Mouse (Mus musculus) MEL (cell line): ENCODE measurements around the gene Blm. TPM values are rescaled to one million over a fixed set of nuclear protein-coding genes. Genes with fewer than 3 reads are reported as not detected.
A peak's percentile ranks its signal among the peaks of the same experiment; 100 is the strongest.

ENCODE experiments used
- DNase-seq: peaks from one replicate; pipeline ENCODE4 v3.0.0; 2011; ENCODE audit warnings: low read depth, low spot score
- H3K27ac ChIP-seq: 2 replicates; pipeline ENCODE4 v1.5.1; 2012; ENCODE audit warnings: low read depth, mild to moderate bottlenecking, control low read depth, low read length, moderate library complexity; ENCODE audit not compliant: control insufficient read depth
- H3K27me3 ChIP-seq, 2 experiments: fragments of 150-350 bp in 1 of 2; sonication (generic) in 1 of 2; 2 replicates each; pipeline ENCODE4 v1.6.1; 2012; ENCODE audit warnings: low read length in 2 of 2, mild to moderate bottlenecking in 2 of 2, improper control_type of control experiment in 1 of 2, moderate library complexity in 1 of 2; ENCODE audit not compliant: insufficient read depth in 2 of 2, control insufficient read depth in 1 of 2
- H3K36me3 ChIP-seq, 2 experiments: 2 replicates each; pipeline ENCODE4 v1.6.1; 2012 to 2014; ENCODE audit warnings: low read length in 2 of 2, improper control_type of control experiment in 1 of 2, inconsistent platforms in 1 of 2, mild to moderate bottlenecking in 1 of 2; ENCODE audit not compliant: insufficient read depth in 2 of 2, control insufficient read depth in 1 of 2
- H3K4me1 ChIP-seq, 2 experiments: fragments of 150-350 bp in 1 of 2; sonication (generic) in 1 of 2; 2 replicates each; pipeline ENCODE4 v1.6.1; 2012; ENCODE audit warnings: low read length in 2 of 2, improper control_type of control experiment in 1 of 2, mild to moderate bottlenecking in 1 of 2; ENCODE audit not compliant: insufficient read depth in 2 of 2, control insufficient read depth in 1 of 2
- H3K4me3 ChIP-seq, 2 experiments: fragments of 150-350 bp in 1 of 2; sonication (generic) in 1 of 2; 2 replicates each; pipeline ENCODE4 v1.5.1; 2012; ENCODE audit warnings: low read depth in 2 of 2, low read length in 2 of 2, mild to moderate bottlenecking in 2 of 2, moderate library complexity in 2 of 2, control low read depth in 1 of 2, improper control_type of control experiment in 1 of 2; ENCODE audit not compliant: control insufficient read depth in 1 of 2, insufficient read depth in 1 of 2
- H3K79me2 ChIP-seq: 2 replicates; pipeline ENCODE4 v1.6.1; 2012; ENCODE audit warnings: mild to moderate bottlenecking, low read length, moderate library complexity; ENCODE audit not compliant: control insufficient read depth, poor library complexity, insufficient read depth
- H3K9ac ChIP-seq: 2 replicates; pipeline ENCODE4 v1.6.1; 2012; ENCODE audit warnings: low read depth, mild to moderate bottlenecking, control low read depth, low read length, moderate library complexity; ENCODE audit not compliant: control insufficient read depth, poor library complexity, severe bottlenecking
- H3K9me3 ChIP-seq: fragments of 150-350 bp; sonication (generic); replicated peaks from 2 replicates; pipeline ENCODE4 v1.6.1; 2012; ENCODE audit warnings: mild to moderate bottlenecking, low read length, improper control_type of control experiment, moderate library complexity; ENCODE audit not compliant: insufficient read depth
- BHLHE40 ChIP-seq: IDR thresholded peaks from 2 replicates; pipeline ENCODE4 v1.6.1; 2012; ENCODE audit warnings: low read depth, mild to moderate bottlenecking, inconsistent platforms, low read length, improper control_type of control experiment, borderline replicate concordance
- CTCF ChIP-seq, 3 experiments: IDR thresholded peaks in 2 of 3; conservative IDR thresholded peaks in 1 of 3; 2 replicates each; pipeline ENCODE4 v1.5.1; 2011 to 2012; ENCODE audit warnings: low read length in 3 of 3, low read depth in 2 of 3, mild to moderate bottlenecking in 2 of 3, improper control_type of control experiment in 1 of 3, inconsistent platforms in 1 of 3, mixed read lengths in 1 of 3, moderate library complexity in 1 of 3; ENCODE audit not compliant: control insufficient read depth in 1 of 3, insufficient read depth in 1 of 3, poor library complexity in 1 of 3, severe bottlenecking in 1 of 3
- E2F4 ChIP-seq: IDR thresholded peaks from 2 replicates; pipeline ENCODE4 v1.6.1; 2011; ENCODE audit warnings: low read depth, low read length, improper control_type of control experiment, borderline replicate concordance
- ELF1 ChIP-seq: IDR thresholded peaks from 2 replicates; pipeline ENCODE4 v1.6.1; 2014; ENCODE audit warnings: low read depth, mild to moderate bottlenecking, inconsistent platforms, low read length, improper control_type of control experiment, moderate library complexity
- GATA1 ChIP-seq: IDR thresholded peaks from 2 replicates; pipeline ENCODE4 v1.6.1; 2011; ENCODE audit warnings: low read depth, low read length, improper control_type of control experiment
- HCFC1 ChIP-seq: IDR thresholded peaks from 2 replicates; pipeline ENCODE4 v1.6.1; 2012; ENCODE audit warnings: low read depth, mild to moderate bottlenecking, inconsistent platforms, low read length, improper control_type of control experiment, moderate library complexity
- JUND ChIP-seq: IDR thresholded peaks from 2 replicates; pipeline ENCODE4 v1.6.1; 2011; ENCODE audit warnings: low read depth, mild to moderate bottlenecking, improper control_type of control experiment, low read length
- MAFK ChIP-seq: IDR thresholded peaks from 2 replicates; pipeline ENCODE4 v1.6.1; 2011; ENCODE audit warnings: low read depth, mild to moderate bottlenecking, low read length, improper control_type of control experiment, borderline replicate concordance
- MAX ChIP-seq: IDR thresholded peaks from 2 replicates; pipeline ENCODE4 v1.6.1; 2011; ENCODE audit warnings: low read length, improper control_type of control experiment
- MAZ ChIP-seq: IDR thresholded peaks from 2 replicates; pipeline ENCODE4 v1.6.1; 2012; ENCODE audit warnings: low read depth, mild to moderate bottlenecking, inconsistent platforms, low read length, improper control_type of control experiment
- MEF2A ChIP-seq: IDR thresholded peaks from 2 replicates; pipeline ENCODE4 v1.6.1; 2014; ENCODE audit warnings: low read depth, mild to moderate bottlenecking, inconsistent platforms, low read length, improper control_type of control experiment; ENCODE audit not compliant: poor library complexity, insufficient replicate concordance, severe bottlenecking; ENCODE audit errors: extremely low read depth
- MYB ChIP-seq: IDR thresholded peaks from 2 replicates; pipeline ENCODE4 v1.6.1; 2011; ENCODE audit warnings: mild to moderate bottlenecking, low read depth, low read length, improper control_type of control experiment
- MYC ChIP-seq: IDR thresholded peaks from 2 replicates; pipeline ENCODE4 v1.6.1; 2011; ENCODE audit warnings: low read depth, mild to moderate bottlenecking, low read length, improper control_type of control experiment, moderate library complexity
- NELFE ChIP-seq: IDR thresholded peaks from 2 replicates; pipeline ENCODE4 v1.6.1; 2011; ENCODE audit warnings: low read depth, low read length, improper control_type of control experiment
- NRF1 ChIP-seq: IDR thresholded peaks from 2 replicates; pipeline ENCODE4 v1.6.1; 2014; ENCODE audit warnings: low read depth, mild to moderate bottlenecking, inconsistent platforms, low read length, improper control_type of control experiment, moderate library complexity; ENCODE audit not compliant: poor library complexity, insufficient read depth, severe bottlenecking
- POLR2AphosphoS2 ChIP-seq: IDR thresholded peaks from 2 replicates; pipeline ENCODE4 v1.6.1; 2011; ENCODE audit warnings: low read length, improper control_type of control experiment
- POLR2AphosphoS5 ChIP-seq: IDR thresholded peaks from 2 replicates; pipeline ENCODE4 v1.6.1; 2012; ENCODE audit warnings: low read depth, borderline replicate concordance, mild to moderate bottlenecking, inconsistent platforms, low read length, moderate library complexity, mixed read lengths
- RAD21 ChIP-seq: IDR thresholded peaks from 2 replicates; pipeline ENCODE4 v1.6.1; 2011; ENCODE audit warnings: mild to moderate bottlenecking, low read depth, low read length, improper control_type of control experiment
- RCOR1 ChIP-seq: IDR thresholded peaks from 2 replicates; pipeline ENCODE4 v1.6.1; 2012; ENCODE audit warnings: low read depth, mild to moderate bottlenecking, inconsistent platforms, low read length, improper control_type of control experiment
- SIN3A ChIP-seq: IDR thresholded peaks from 2 replicates; pipeline ENCODE4 v1.6.1; 2012; ENCODE audit warnings: low read length, improper control_type of control experiment, inconsistent platforms
- TAL1 ChIP-seq: IDR thresholded peaks from 2 replicates; pipeline ENCODE4 v1.6.1; 2012; ENCODE audit warnings: mild to moderate bottlenecking, inconsistent platforms, low read length, moderate library complexity, mixed read lengths
- TBP ChIP-seq: IDR thresholded peaks from 2 replicates; pipeline ENCODE4 v1.8.0; 2011; ENCODE audit warnings: low read depth, low read length, improper control_type of control experiment
- TCF12 ChIP-seq: IDR thresholded peaks from 2 replicates; pipeline ENCODE4 v1.6.1; 2014; ENCODE audit warnings: low read depth, mild to moderate bottlenecking, inconsistent platforms, low read length, improper control_type of control experiment, moderate library complexity
- UBTF ChIP-seq: IDR thresholded peaks from 2 replicates; pipeline ENCODE4 v1.6.1; 2012; ENCODE audit warnings: low read depth, mild to moderate bottlenecking, inconsistent platforms, low read length, improper control_type of control experiment, moderate library complexity, borderline replicate concordance; ENCODE audit not compliant: insufficient read depth
- USF1 ChIP-seq: IDR thresholded peaks from 2 replicates; pipeline ENCODE4 v1.6.1; 2014; ENCODE audit warnings: low read depth, mild to moderate bottlenecking, inconsistent platforms, low read length, improper control_type of control experiment, moderate library complexity
- USF2 ChIP-seq, 2 experiments: IDR thresholded peaks; 2 replicates each; pipeline ENCODE4 v1.6.1; 2011 to 2012; ENCODE audit warnings: improper control_type of control experiment in 2 of 2, low read length in 2 of 2, borderline replicate concordance in 1 of 2, inconsistent platforms in 1 of 2, low read depth in 1 of 2, mild to moderate bottlenecking in 1 of 2; ENCODE audit not compliant: insufficient read depth in 1 of 2
- ZC3H11A ChIP-seq: IDR thresholded peaks from 2 replicates; pipeline ENCODE4 v1.6.1; 2012; ENCODE audit warnings: low read depth, mild to moderate bottlenecking, inconsistent platforms, low read length, improper control_type of control experiment
- ZMIZ1 ChIP-seq: IDR thresholded peaks from 2 replicates; pipeline ENCODE4 v1.6.1; 2012; ENCODE audit warnings: low read depth, mild to moderate bottlenecking, inconsistent platforms, low read length, improper control_type of control experiment, moderate library complexity
- ZNF384 ChIP-seq: IDR thresholded peaks from 2 replicates; pipeline ENCODE4 v1.6.1; 2012; ENCODE audit warnings: low read depth, mild to moderate bottlenecking, inconsistent platforms, low read length, improper control_type of control experiment
- polyA plus RNA-seq, 2 experiments: library from polyadenylated mRNA; stranded (reverse) in 1 of 2; unstranded in 1 of 2; fragments of >175 nt in 1 of 2; fragments of >200 nt in 1 of 2; gene quantifications; 2 replicates each; pipeline versions ENCODE4 v1.2.1 to v1.2.4; 2012; ENCODE audit warnings: low replicate concordance in 2 of 2, low read depth in 1 of 2; ENCODE audit not compliant: insufficient read length in 2 of 2, insufficient read depth in 1 of 2, missing spikeins in 1 of 2
- total RNA-seq: library from RNA; depleted of rRNA; stranded (reverse); fragments of 300-350 nt; gene quantifications from 2 replicates; pipeline ENCODE4 v1.2.3, GENCODE M21; 2012

The Blm gene
- total and polyA plus RNA-seq, 3 experiments = 28.5 to 83.8 (median 52.0) TPM

DNA sequence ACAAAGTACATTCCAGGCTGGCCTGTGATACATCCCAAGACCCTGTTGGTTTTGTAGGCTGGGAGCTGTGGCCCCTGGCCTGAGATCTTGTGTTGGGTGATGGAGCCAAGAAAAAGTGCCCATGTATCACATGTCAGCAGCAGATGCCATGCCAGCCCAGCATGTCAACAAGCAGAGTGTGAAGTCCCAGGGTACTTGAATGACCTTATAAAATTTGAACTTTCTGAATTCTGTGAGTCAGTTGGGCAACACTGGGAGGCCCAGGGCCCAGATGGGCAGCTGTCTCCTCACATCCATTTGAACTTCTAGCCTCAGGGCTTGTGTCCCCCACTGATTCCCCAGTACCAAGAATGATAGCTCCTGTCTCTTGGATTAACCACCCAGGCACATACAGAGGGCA is 117.3 kb downstream of the Blm start:
- TF ChIP-seq E2F4 (no peak), MAFK (no peak), MEF2A (no peak), HCFC1 (no peak), NELFE (no peak), USF1 (no peak), ZMIZ1 (no peak), MYB (no peak), USF2 (IDR thresholded peaks at IDR 0.05; ENCODE audit: borderline replicate concordance in 1 of 2, insufficient read depth in 1 of 2, low read depth in 1 of 2, low read length in 2 of 2) (no peak)
- H3K4me3 ChIP-seq = no peak overlapping the region
- DNase-seq = no peak
- H3K4me1 ChIP-seq = peaks cover 17 to 57% of the 10 kb centered on the region in 2 experiments
- H3K9ac ChIP-seq = no peak overlapping the region
- peak overlapping the region; percentile 57 for H3K27ac ChIP-seq
- no peaks in the 10 kb centered on the region for H3K9me3 ChIP-seq
- no peaks in the 10 kb centered on the region for H3K27me3 ChIP-seq
- H3K36me3 ChIP-seq = peaks cover 0 to 41% of the 10 kb centered on the region in 2 experiments; a peak in 2 of 4 replicates
- no peaks in the 10 kb centered on the region for H3K79me2 ChIP-seq

DNA sequence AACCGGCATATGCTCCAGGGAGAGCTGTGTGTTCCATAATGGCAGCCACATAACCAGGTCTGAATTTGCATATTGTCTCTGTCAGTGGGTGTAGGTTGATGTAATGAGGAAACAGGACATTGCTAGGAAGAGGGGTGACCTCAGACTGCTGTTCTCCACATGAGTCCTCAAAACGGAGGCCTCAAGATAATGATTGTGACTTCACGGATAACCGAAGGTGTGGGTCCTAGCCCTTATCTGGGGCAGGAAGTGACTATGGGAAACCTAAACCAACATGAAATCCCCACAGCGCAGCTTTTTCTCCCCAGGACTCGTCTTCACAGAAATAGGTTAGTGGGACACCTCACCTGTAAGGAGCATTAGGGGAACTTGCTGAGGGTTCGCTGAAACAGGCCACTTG is 118.0 kb downstream of the Blm start:
- DNase-seq = peak; percentile 74
- Histone ChIP-seq H3K9me3 (no peaks in the 10 kb centered on the region), H3K4me3 (no peak overlapping the region), H3K27ac (peak overlapping the region; percentile 65), H3K79me2 (no peaks in the 10 kb centered on the region), H3K4me1 (peaks cover 17 to 51% of the 10 kb centered on the region in 2 experiments), H3K27me3 (no peaks in the 10 kb centered on the region), H3K9ac (0 out of 2 replicates have a peak overlapping the region, but pooled peaks have one; percentile 9), H3K36me3 (peaks cover 0 to 41% of the 10 kb centered on the region in 2 experiments; a peak in 2 of 4 replicates)
- TF ChIP-seq TCF12 (0 out of 2 replicates have a peak, but pooled peaks have one; percentile 32), ZC3H11A (no peak), E2F4 (no peak), ZMIZ1 (no peak), ELF1 (no peak), MAX (0 out of 2 replicates have a peak, but pooled peaks have one; percentile 36), SIN3A (peak; percentile 53; the same call in 1 of the 2 replicates), TBP (no peak), JUND (no peak), UBTF (no peak), MAFK (peak; percentile 51; the same call in 1 of the 2 replicates), MYC (no peak), NRF1 (no peak), MAZ (no peak), HCFC1 (0 out of 2 replicates have a peak, but pooled peaks have one; percentile 23), NELFE (no peak), TAL1 (no peak), RAD21 (no peak), USF1 (no peak), RCOR1 (peak; percentile 61; the same call in 1 of the 2 replicates), BHLHE40 (peak; percentile 26; the same call in 1 of the 2 replicates), ZNF384 (no peak), CTCF (IDR thresholded peaks at IDR 0.05 in 2 of 3, conservative IDR thresholded peaks at IDR 0.05 in 1 of 3; ENCODE audit: control insufficient read depth in 1 of 3, insufficient read depth in 1 of 3, low read depth in 2 of 3, low read length in 3 of 3, poor library complexity in 1 of 3, severe bottlenecking in 1 of 3) (no peak), GATA1 (peak; percentile 82), POLR2AphosphoS5 (no peak), POLR2AphosphoS2 (no peak), USF2 (IDR thresholded peaks at IDR 0.05; ENCODE audit: borderline replicate concordance in 1 of 2, insufficient read depth in 1 of 2, low read depth in 1 of 2, low read length in 2 of 2) (no peak)
